Mouse (Mus musculus): ENCODE data around the gene Snx3.

Snx3 gene

DNA sequence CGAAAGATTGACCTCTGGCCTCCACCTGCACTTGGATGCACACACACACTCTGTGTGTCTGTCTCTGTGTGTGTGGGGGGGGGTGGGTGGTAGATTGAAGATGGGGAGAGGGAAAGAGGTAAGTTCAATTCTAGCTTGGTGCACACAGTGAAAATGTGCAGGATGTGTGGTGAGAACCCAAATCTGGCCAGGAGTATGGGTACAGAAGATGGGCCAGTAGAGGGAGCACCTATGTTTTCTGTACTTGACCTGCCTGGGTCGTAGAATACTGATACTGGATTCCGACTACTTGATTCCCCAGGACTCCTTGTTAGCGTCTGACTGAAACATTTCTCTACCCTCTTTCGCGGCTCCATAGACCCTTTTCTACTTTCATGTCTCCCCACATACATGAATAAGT is 8.3 kb downstream of the Snx3 start:
- DNase-seq (ENCODE audit: low spot score) = no peak

- no peak for DNase-seq (ENCODE audit: low spot score)
Observed at GRCm38 (mm10) chr10:42511184-42512135, 9.6 kb downstream of the Snx3 start.

DNA sequence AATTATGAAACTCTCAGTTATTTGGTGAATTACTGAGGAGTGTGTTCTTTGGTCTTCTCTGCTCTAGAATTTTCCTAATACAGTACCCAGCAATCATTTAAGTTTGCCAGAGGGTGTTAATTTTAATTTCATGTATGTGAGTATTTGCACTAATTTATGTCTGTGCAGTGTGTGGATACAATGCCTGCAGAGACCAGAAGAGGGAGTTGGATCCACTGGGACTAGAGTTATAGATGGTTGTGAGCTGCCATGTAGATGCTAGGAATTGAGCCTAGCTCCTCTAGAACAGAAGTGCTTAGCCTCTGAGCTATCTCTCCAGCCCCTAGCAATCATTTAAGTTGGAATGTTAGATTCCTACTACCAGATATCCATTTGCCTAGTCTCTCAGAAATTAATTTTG is 12.3 kb downstream of the Snx3 start:
- no peak for DNase-seq (ENCODE audit: low spot score)

DNA sequence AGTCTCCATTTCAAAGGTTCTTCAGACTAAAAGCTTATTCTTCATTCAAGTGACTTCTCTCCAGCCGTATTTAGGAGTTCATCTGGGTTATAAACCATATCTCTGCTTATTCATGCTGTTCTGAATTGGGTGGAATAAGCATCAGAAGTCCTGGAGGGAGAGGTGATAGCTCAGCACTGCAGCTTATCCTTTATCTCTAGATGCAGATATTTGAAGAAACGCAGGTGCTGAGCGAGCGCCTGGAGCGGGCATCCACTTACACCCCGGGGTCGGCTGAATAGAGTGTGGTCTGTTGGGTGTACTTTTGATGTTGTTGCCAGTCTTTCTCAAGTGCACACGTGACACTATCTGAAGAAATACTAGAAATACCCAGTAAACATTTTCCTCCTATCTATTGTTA is 16.5 kb downstream of the Snx3 start:
- DNase-seq (ENCODE audit: low spot score) = no peak

GRCm38 (mm10) chr10:42521315-42521981 is 19.6 kb downstream of the Snx3 start:
- no peak for DNase-seq (ENCODE audit: low spot score)

GRCm38 (mm10) chr10:42522912-42523311 is 21.1 kb downstream of the Snx3 start:
- no peak for DNase-seq (ENCODE audit: low spot score)

DNA sequence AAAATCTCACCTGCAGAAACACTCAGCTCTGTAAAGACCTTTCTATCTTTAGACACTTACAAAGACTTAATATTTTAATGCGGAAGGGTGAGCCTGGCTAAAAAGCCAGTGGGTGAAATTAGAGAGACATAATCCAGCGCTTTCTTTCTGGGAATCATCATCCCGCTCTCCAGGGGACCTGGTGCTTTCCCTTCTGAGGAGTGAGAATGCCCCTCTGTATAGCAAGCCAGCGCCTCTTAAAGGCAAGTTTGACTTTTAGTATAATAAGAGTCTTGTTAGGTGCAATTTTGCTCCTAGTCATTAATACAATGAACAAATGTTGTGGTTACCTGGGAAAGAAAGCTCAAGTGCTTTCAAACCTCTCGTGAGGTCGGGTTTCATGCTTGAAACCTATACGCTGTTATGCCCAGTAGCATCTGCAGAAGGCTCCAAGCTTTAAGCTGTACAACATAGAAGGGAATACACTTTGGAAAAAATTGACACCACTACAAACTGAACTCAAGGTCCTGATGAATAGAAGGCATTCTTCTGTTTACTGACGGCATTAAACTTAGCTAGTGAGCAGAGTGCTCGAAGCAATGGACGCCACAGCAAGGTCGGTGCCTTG is 21.8 kb downstream of the Snx3 start:
- no peak for DNase-seq (ENCODE audit: low spot score)

DNA sequence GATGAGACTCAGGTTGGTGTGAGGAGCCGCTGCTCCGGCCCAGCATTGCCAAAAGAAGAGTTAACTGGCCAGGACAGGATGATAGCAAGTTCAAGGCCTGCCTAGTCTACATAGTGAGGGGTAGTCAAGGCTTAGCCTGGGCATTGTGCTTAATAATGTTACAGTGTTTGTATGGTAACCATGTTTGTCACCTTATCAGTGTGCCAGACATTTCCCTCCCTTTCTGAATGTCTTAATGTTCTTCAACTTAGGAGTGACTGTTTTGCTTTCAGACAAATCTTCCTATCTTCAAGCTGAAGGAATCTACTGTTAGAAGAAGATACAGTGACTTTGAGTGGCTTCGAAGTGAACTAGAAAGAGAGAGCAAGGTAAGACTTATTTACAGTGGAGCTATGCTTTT is 23.9 kb downstream of the Snx3 start:
- DNase-seq (ENCODE audit: low spot score) = no peak

DNA sequence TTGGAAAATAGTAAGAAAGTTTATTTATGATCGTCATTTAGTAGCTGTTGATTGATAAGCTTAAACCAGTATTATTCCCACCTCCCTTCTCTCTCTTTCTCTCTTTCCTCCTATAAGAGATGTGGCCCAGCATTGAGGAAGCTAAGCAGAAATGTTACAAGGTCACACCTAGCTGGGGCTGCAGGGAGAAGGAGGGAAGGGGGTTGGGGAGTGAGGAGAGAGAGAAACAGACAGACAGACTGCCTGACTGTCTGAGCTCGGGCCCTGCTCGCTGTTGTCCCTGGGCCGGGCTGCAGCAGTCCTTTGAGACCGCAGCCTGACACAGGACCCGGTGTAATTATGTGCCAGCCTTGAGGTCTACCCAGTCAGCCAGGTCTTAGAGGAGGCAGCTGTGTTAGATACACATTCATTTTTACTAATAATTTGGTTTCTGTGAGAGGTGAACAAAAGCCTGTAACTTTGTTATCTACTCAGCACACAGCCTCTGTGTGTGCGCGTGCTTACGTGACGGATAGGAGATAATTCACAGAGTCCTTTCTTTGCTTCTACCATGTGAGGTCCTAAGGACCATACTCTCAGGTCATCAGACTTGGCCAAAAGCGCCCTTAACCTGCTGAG is 32.1 kb downstream of the Snx3 start:
- DNase-seq (ENCODE audit: low spot score) = no peak

DNA sequence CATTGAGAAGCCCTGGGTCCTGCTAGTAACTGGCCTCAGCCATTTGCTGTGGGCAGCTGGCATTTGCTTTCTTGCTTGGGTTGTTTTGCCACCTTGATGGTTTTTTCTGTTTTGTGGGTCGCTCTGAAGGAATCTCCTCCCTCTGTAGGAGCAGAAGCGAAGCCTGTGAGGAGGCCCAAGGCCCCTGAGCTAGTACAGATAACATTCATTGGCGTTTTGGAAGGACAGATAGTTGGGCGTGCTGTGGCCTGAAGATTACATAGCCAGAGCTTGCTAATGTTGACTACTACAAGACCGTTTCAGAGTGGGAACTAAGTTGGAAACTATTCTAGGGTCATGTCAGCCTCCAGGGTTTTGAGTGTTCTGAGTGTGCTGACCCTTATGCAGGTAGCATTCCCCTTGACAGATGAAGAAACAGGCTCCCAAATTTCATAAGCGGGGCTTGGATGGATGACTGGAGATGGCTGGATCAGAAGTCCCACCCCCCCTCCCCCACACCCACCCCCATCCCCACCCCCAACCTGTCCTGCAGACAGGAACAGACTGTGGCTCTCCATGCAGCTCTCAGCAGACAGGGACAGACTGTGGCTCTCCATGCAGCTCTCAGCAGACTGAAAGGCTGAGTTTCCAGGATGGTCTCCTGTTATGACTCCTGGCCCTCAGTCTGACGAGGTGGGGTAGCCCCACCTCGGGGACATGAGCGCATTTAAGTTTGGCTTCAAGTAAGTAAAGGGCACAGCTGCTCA is 35.9 kb downstream of the Snx3 start:
- DNase-seq (ENCODE audit: low spot score) = no peak

DNA sequence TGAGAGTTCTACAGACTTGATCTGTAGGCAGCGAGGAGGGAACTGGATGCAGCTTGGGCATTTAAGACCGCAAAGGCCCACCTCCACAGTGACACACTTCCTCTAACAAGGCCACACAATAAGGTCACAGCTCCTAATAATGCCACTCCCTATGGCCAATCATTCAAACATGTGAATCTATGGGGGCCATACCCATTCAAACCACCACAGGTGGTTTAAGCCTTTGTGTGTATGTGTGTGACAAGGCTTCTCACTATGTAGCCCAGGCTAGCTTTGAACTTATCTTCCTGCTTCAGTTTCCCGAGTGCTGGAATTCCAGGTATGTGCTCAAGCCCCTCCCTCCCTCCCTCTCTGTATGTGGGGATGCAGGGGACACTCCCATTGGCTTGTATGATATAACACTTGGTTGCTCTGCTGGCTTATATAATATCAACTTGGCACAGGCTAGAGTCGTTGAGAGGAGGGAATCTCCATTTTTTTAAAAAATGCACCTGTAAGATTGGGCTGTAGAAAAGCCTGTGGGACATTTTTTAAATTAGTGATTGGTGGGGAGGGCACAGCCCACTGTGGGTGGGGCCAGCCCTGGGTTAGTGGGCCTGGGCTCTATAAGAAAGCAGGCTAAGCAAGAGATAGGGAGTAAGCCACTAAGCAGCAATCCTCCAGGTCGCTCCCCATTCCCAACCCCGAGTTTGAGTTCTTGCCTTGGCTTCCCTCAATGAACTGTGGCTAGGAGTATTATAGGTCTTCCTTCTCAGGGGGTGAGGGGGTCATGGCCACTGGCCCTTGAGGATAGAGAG is 44.1 kb downstream of the Snx3 start:
- no peak for DNase-seq (ENCODE audit: low spot score)

DNA sequence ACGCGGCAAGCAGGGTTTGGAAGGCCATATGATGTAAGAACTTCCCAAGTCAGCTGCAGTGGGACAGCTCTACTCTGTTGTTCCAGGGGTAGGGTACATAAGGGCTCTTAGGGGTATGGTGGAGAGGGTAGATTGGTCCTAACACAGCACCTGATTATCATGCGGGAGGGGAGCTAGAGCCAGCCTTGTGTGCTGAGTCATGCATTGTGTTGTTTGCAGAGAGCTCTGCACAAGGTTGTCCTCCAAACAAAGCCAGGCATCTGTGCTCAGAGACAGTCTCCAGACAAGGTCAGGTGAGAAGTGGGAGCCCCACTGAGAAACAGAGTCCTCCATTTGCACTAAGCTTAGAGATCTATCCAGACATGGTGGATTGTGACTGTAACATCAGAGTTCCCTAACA is 44.7 kb downstream of the Snx3 start:
- no peak for DNase-seq (ENCODE audit: low spot score)

DNA sequence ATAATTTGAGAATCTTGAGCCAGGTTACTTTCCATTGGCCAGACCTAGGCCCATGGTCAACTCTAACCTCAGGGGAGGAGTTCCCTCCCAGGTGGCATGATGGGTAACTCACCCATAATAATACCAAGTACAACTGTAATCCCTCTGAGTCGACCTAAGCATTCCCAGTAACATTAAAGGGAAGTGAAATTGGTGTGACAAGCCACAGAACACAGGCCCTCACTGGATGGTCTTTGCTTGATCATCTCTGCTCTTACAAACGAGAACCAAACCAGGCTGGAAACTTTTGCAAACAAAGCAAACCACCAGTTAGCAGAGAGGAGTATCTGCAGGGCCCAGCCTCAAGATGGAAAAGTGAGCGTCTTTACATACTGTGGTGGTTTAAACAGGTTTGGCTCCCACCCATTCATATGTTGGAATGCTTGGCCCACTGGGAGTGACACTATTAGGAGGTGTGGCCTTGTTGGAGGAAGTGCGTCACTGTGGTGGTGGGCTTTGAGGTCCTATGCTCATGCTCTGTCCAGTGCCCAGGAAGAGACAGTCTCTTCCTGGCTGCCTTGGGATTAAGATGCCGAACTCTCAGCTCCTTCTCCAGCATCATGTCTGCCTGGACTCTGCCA is 57.9 kb downstream of the Snx3 start:
- DNase-seq (ENCODE audit: low spot score) = no peak

DNA sequence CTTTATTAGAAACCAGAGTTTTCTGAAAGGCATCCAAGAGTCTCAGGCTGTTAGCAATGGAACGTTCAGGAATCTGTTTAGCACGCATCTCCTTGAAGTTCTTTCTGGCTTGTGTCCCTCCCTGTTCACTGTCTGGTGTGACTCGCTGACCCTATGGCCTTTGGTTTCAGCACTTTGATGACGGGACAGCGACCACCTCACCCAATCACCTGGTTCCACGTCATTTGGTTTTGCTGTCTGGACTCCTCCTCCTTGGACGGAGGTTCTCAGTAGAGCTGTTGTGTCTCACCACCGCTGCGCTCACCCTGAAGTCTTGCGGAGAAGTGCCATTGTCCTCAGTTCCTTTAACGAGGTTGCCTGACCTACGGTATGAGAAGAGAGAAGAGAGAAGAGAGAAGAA is 60.4 kb downstream of the Snx3 start:
- DNase-seq (ENCODE audit: low spot score) = no peak

DNA sequence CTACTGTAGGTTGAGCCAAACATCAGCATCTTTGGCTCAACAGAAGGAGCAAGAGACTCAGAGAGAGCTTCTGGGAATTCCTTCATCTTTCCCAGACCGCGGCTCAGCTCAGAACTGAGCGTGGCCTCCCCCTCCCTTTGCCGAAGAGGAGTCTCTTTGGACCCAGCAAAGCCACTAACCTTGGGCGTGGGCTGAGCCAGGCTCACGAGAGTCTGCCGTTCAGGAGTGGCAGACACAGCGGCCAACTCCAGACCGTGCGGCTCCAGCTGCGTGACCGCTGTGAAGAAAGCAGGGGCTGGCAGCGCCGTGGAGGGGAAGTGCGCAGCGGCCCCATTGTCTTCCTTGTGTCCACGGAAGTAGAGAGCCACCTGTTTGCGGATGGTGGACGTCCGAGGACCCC is 70.7 kb downstream of the Snx3 start:
- DNase-seq (ENCODE audit: low spot score) = no peak

DNA sequence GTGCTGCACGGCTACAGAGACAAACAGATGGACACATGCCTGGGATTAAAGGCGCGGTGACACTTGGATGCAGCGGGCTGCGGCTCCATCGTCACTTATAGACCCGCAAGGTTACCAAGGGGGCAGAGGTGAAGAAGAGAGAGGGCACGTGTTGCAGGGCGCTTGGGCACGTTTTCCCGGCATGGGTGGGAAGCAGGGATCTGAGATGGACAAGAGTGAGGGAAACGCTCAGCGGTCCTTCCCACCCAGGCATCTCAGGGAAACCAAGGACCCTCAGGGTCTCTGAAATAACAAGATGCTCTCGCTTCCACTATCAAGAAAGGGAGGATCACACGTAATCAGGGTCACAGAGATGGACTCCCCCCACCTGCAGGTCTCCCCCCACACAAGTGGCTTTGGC is 71.1 kb downstream of the Snx3 start:
- DNase-seq (ENCODE audit: low spot score) = no peak

DNA sequence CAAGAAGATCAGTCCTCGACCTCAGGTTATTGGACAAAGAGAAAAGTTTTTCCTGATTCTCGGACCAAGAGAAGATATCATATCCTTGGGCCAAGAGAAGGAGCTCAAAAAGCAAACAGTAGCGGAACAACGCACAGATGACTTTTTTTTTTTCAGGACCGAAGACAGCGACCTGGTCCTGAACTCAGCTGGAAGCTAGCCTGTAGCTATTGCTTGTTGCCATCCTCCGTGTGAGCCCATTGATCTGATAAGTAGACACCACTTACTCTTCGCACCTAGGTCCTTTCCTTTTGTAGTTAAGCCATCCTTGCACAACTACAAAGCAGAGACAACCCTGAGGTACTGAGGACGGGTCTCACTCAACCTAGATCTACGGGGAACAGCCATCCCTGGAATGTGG is 72.8 kb downstream of the Snx3 start:
- no peak for DNase-seq (ENCODE audit: low spot score)

DNA sequence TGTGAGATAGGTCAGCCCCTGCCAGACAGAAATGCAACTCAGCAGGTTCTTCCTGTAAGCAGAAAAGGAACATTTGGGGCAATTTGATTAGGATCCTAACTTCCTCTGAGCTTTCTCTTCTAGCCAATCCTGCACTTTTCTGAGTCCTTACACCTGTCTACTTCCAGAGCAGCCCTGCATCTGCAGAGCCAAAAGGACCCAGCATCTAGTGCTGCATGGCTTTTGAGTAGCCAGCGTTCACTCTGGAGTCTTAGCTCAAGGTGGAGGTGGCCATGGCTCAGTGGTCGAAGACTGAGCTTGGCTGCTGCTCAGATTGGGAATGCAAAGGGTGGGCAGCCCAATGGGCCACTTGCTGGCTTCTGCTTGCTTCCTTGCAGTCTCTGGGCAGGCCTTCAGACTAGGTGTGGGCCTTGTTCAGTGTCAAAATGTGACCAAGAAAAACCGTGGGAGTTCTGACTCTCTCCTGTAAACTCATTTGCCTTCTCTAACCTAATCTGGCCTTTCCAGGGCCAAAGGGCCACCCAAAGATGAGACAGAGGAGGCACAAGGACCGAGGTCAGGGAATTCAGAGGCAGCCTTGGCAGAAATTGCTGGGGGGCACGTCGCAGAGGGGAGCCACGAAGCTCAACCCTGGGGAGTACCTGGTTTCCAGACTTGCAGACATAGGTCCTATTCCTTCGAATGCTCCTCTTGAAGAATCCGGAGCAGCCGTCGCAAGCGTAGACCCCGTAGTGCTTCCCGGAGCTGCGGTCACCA is 75.9 kb downstream of the Snx3 start:
- DNase-seq (ENCODE audit: low spot score) = no peak

DNA sequence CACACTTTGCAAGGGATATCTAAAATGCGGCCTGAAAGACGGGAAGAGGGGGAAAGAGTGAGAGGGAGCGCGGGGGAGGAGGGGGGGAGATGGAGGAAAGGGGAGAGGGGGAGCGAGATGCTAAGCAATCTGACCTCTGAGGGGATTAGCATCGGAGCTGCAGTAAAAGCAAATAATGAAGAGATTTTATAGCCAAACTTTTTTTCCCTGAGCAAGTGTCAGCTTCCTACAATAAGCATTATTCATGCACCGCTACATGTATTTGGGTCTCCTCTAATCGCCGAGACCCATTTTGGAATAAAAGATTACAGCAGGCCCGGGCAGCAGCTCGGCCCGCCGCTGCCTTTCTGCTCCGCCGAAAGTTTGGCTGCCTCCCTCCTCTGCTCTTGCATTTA is 76.4 kb downstream of the Snx3 start:
- no peak for DNase-seq (ENCODE audit: low spot score)
